Mouse (Mus musculus) midbrain, postnatal 0 days (tissue): ENCODE measurements around the gene Mamdc2. TPM values are rescaled to one million over a fixed set of nuclear protein-coding genes. Genes with fewer than 3 reads are reported as not detected.

Experiments used
- ATAC-seq: fragments of 200-750 bp; cut with Nextera tagmentation; 2 replicates; pipeline ENCODE4 v1.8.0; 2017; ENCODE audit warnings: moderate number of reproducible peaks, mild to moderate bottlenecking, moderate TSS enrichment, moderate library complexity; ENCODE audit not compliant: low FRiP score
- DNase-seq: peaks from one replicate; pipeline ENCODE4 v3.0.0-alpha.2; 2015; ENCODE audit warnings: low spot score
- H3K27ac ChIP-seq: fragments of 300-500 bp; sonication (generic); 2 replicates; pipeline ENCODE4 v1.5.1; 2014; ENCODE audit warnings: low read depth, mild to moderate bottlenecking, low read length, mixed read lengths
- H3K27me3 ChIP-seq: fragments of 300-500 bp; sonication (generic); 2 replicates; pipeline ENCODE4 v1.6.1; 2014; ENCODE audit warnings: low read length, control low read depth, mixed read lengths; ENCODE audit not compliant: insufficient read depth
- H3K36me3 ChIP-seq: fragments of 300-500 bp; sonication (generic); 2 replicates; pipeline ENCODE4 v1.6.1; 2014; ENCODE audit warnings: low read length, control low read depth, mixed read lengths; ENCODE audit not compliant: insufficient read depth
- H3K4me1 ChIP-seq: fragments of 300-500 bp; sonication (generic); 2 replicates; pipeline ENCODE4 v1.6.1; 2014; ENCODE audit warnings: mild to moderate bottlenecking, control low read depth, antibody characterized with exemption, low read length, mixed read lengths; ENCODE audit not compliant: insufficient read depth
- H3K4me2 ChIP-seq: fragments of 300-500 bp; sonication (generic); 2 replicates; pipeline ENCODE4 v1.6.1; 2014; ENCODE audit warnings: low read depth, mild to moderate bottlenecking, low read length, mixed read lengths; ENCODE audit not compliant: poor library complexity, severe bottlenecking
- H3K4me3 ChIP-seq: fragments of 300-500 bp; sonication (generic); 2 replicates; pipeline ENCODE4 v1.5.1; 2014; ENCODE audit warnings: low read depth, mild to moderate bottlenecking, low read length, moderate library complexity
- H3K9ac ChIP-seq: fragments of 300-500 bp; sonication (generic); replicated peaks from 2 replicates; pipeline ENCODE4 v1.6.1; 2014; ENCODE audit warnings: mild to moderate bottlenecking, low read length, moderate library complexity, mixed read lengths; ENCODE audit not compliant: poor library complexity, severe bottlenecking
- H3K9me3 ChIP-seq: fragments of 300-500 bp; sonication (generic); 2 replicates; pipeline ENCODE4 v1.6.1; 2016; ENCODE audit warnings: low read length, control low read depth
- CTCF ChIP-seq: IDR thresholded peaks from 2 replicates; pipeline ENCODE4 v1.5.1; 2016; ENCODE audit warnings: antibody characterized with exemption, mild to moderate bottlenecking
- WGBS: fragments of 180-500 bp; shearing (Covaris S2); extraction: QIAGEN DNeasy Blood & Tissue Kit; methylation state at CpG from one replicate; pipeline ENCODE4 v1.1.7; 2014; 5-methylcytosine and 5-hydroxymethylcytosine counted together
- polyA plus RNA-seq: library from polyadenylated mRNA; unstranded; fragments of >200 nt; fragmentation: Nextera tagmentation; extraction: Ambion mirVana; gene quantifications from 2 replicates; pipeline ENCODE4 v1.2.1, GENCODE M21; 2015
- total RNA-seq: library from RNA; depleted of rRNA; stranded (reverse); fragments of >200 nt; gene quantifications from 2 replicates; pipeline ENCODE4 v1.2.3, GENCODE M21; 2014

Mamdc2 gene
- total and polyA plus RNA-seq, 2 experiments from 2014 or later = 4.2 to 5.3 TPM

GRCm38 (mm10) chr19:23376536-23377201, 71.6 kb downstream of the Mamdc2 start:
- 49% methylated on average over 11 of the region's 11 CpGs for WGBS
- DNase-seq (no peak), ATAC-seq (no peak)
- no peak for TF ChIP-seq CTCF
- H3K27me3 ChIP-seq = no peaks in the 10 kb centered on the region
- no peak overlapping the region for H3K9ac ChIP-seq
- no peak overlapping the region for H3K4me3 ChIP-seq
- H3K9me3 ChIP-seq = no peaks in the 10 kb centered on the region
- H3K27ac ChIP-seq = no peak overlapping the region
- H3K4me1 ChIP-seq = no peaks in the 10 kb centered on the region
- H3K4me2 ChIP-seq = no peak overlapping the region
- H3K36me3 ChIP-seq = no peaks in the 10 kb centered on the region

- Histone ChIP-seq H3K27ac (no peak overlapping the region), H3K9me3 (no peaks in the 10 kb centered on the region), H3K4me3 (no peak overlapping the region), H3K4me1 (no peaks in the 10 kb centered on the region), H3K9ac (no peak overlapping the region), H3K36me3 (no peaks in the 10 kb centered on the region), H3K27me3 (no peaks in the 10 kb centered on the region), H3K4me2 (no peak overlapping the region)
- 69% methylated on average over 7 of the region's 7 CpGs for WGBS
- no peak for ATAC-seq
- DNase-seq = peak; percentile 32
- no peak for TF ChIP-seq CTCF
Observed at GRCm38 (mm10) chr19:23374941-23375656, 73.1 kb downstream of the Mamdc2 start.

GRCm38 (mm10) chr19:23373728-23374127, 74.5 kb downstream of the Mamdc2 start:
- no peak for TF ChIP-seq CTCF
- 77% methylated on average over 9 of the region's 9 CpGs for WGBS
- H3K4me1 ChIP-seq = no peaks in the 10 kb centered on the region
- no peak overlapping the region for H3K4me2 ChIP-seq
- H3K9me3 ChIP-seq = no peaks in the 10 kb centered on the region
- no peak overlapping the region for H3K4me3 ChIP-seq
- DNase-seq (no peak), ATAC-seq (no peak)
- no peaks in the 10 kb centered on the region for H3K27me3 ChIP-seq
- H3K9ac ChIP-seq = no peak overlapping the region
- no peak overlapping the region for H3K27ac ChIP-seq
- H3K36me3 ChIP-seq = no peaks in the 10 kb centered on the region

GRCm38 (mm10) chr19:23373287-23373686, 75.0 kb downstream of the Mamdc2 start:
- H3K4me1 ChIP-seq = no peaks in the 10 kb centered on the region
- H3K4me3 ChIP-seq = no peak overlapping the region
- no peak overlapping the region for H3K27ac ChIP-seq
- H3K36me3 ChIP-seq = no peaks in the 10 kb centered on the region
- 0 out of 2 replicates have a peak, but pooled peaks have one; percentile 20 for ATAC-seq
- WGBS = 47% methylated on average over 8 of the region's 8 CpGs
- DNase-seq = peak; percentile 83
- no peak overlapping the region for H3K4me2 ChIP-seq
- H3K9ac ChIP-seq = no peak overlapping the region
- TF ChIP-seq CTCF = peak; percentile 94
- no peaks in the 10 kb centered on the region for H3K27me3 ChIP-seq
- H3K9me3 ChIP-seq = no peaks in the 10 kb centered on the region

- DNase-seq (no peak), ATAC-seq (no peak)
- Histone ChIP-seq H3K4me3 (no peak overlapping the region), H3K27ac (no peak overlapping the region), H3K4me1 (no peaks in the 10 kb centered on the region), H3K9me3 (no peaks in the 10 kb centered on the region), H3K9ac (no peak overlapping the region), H3K27me3 (no peaks in the 10 kb centered on the region), H3K4me2 (no peak overlapping the region), H3K36me3 (no peaks in the 10 kb centered on the region)
- 82% methylated on average over 4 of the region's 4 CpGs for WGBS
- TF ChIP-seq CTCF = no peak
Observed at GRCm38 (mm10) chr19:23369275-23369674, 79.0 kb downstream of the Mamdc2 start.

- WGBS = 82% methylated on average over 3 of the region's 3 CpGs
- H3K9ac ChIP-seq = no peak overlapping the region
Observed at GRCm38 (mm10) chr19:23362006-23362405, 86.2 kb downstream of the Mamdc2 start.

More at GRCm38 (mm10) chr19:23362006-23362405, 86.2 kb downstream of the Mamdc2 start:
- ATAC-seq (no peak), DNase-seq (no peak)
- H3K9me3 ChIP-seq = 0 out of 2 replicates have a peak, but pooled peaks cover 3% of the 10 kb centered on the region
- H3K4me2 ChIP-seq = no peak overlapping the region
- no peak overlapping the region for H3K27ac ChIP-seq
- H3K4me1 ChIP-seq = no peaks in the 10 kb centered on the region
- no peaks in the 10 kb centered on the region for H3K36me3 ChIP-seq
- H3K27me3 ChIP-seq = no peaks in the 10 kb centered on the region
- H3K4me3 ChIP-seq = no peak overlapping the region
- TF ChIP-seq CTCF = no peak
